Mouse (Mus musculus) limb, embryonic 12.5 days (tissue): ENCODE data around the gene Olfr324. TPM values are rescaled to one million over a fixed set of nuclear protein-coding genes. Genes with fewer than 3 reads are reported as not detected.

Source experiments
- ATAC-seq: fragments of 200-750 bp; cut with Nextera tagmentation; 2 replicates; pipeline ENCODE4 v1.8.0; 2017; ENCODE audit warnings: low read depth, moderate TSS enrichment; ENCODE audit not compliant: insufficient number of reproducible peaks, insufficient read depth, low FRiP score, low TSS enrichment
- H3K27ac ChIP-seq: fragments of 300-500 bp; sonication (generic); 2 replicates; pipeline ENCODE4 v1.5.1; 2016; ENCODE audit warnings: mild to moderate bottlenecking, moderate library complexity
- H3K27me3 ChIP-seq: fragments of 300-500 bp; sonication (generic); 2 replicates; pipeline ENCODE4 v1.6.1; 2016; ENCODE audit warnings: mild to moderate bottlenecking, moderate library complexity
- H3K36me3 ChIP-seq: fragments of 300-500 bp; sonication (generic); 2 replicates; pipeline ENCODE4 v1.6.1; 2016; ENCODE audit warnings: mild to moderate bottlenecking, moderate library complexity
- H3K4me1 ChIP-seq: fragments of 300-500 bp; sonication (generic); replicated peaks from 2 replicates; pipeline ENCODE4 v1.6.1; 2016
- H3K4me2 ChIP-seq: fragments of 300-500 bp; sonication (generic); 2 replicates; pipeline ENCODE4 v1.6.1; 2016; ENCODE audit warnings: mild to moderate bottlenecking, moderate library complexity
- H3K4me3 ChIP-seq: fragments of 300-500 bp; sonication (generic); replicated peaks from 2 replicates; pipeline ENCODE4 v1.5.1; 2016; ENCODE audit warnings: mild to moderate bottlenecking
- H3K9ac ChIP-seq: fragments of 300-500 bp; sonication (generic); replicated peaks from 2 replicates; pipeline ENCODE4 v1.6.1; 2016; ENCODE audit warnings: mild to moderate bottlenecking, moderate library complexity
- H3K9me3 ChIP-seq: fragments of 300-500 bp; sonication (generic); 2 replicates; pipeline ENCODE4 v1.6.1; 2016; ENCODE audit warnings: mild to moderate bottlenecking, moderate library complexity
- WGBS: fragments of 180-500 bp; shearing (Covaris S2); methylation state at CpG from one replicate; pipeline ENCODE4 v1.1.7; 2016; 5-methylcytosine and 5-hydroxymethylcytosine counted together
- polyA plus RNA-seq: library from polyadenylated mRNA; unstranded; fragments of >200 nt; fragmentation: Nextera tagmentation; extraction: Ambion mirVana; gene quantifications from 2 replicates; pipeline ENCODE4 v1.2.1, GENCODE M21; 2016

Olfr324 gene
- polyA plus RNA-seq, 1 experiment from 2014 or later: not detected

DNA sequence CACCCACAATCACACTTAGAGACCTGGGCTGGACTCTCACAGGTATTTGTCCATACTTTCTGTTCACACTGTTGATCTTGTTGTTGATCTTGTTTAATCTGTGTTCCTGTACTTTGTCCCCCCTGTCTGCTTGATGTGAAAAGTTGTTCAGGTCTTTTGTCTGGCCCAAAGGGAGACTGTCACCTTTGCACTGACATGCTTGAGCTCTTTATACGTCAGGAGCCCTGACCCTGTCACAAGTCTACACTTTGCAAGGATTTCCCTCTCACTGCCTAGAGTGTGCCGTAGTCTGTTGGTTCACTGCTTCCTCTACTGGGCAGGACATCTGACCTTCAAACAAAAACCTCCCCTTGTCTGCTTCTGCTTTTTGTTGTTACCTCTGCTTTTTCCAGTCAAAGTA, 9.8 kb downstream of the Olfr324 start:
- no peaks in the 10 kb centered on the region for H3K36me3 ChIP-seq
- H3K4me2 ChIP-seq: no peak overlapping the region
- no peak overlapping the region for H3K4me3 ChIP-seq
- no peak overlapping the region for H3K9ac ChIP-seq
- H3K27ac ChIP-seq: no peak overlapping the region
- no peaks in the 10 kb centered on the region for H3K27me3 ChIP-seq
- no peaks in the 10 kb centered on the region for H3K4me1 ChIP-seq
- H3K9me3 ChIP-seq: no peaks in the 10 kb centered on the region
- 77% methylated on average over 2 of the region's 2 CpGs for WGBS
- ATAC-seq: no peak

- Histone ChIP-seq H3K9ac (no peak overlapping the region), H3K4me1 (no peaks in the 10 kb centered on the region), H3K9me3 (no peaks in the 10 kb centered on the region), H3K27me3 (no peaks in the 10 kb centered on the region), H3K27ac (no peak overlapping the region), H3K4me3 (no peak overlapping the region), H3K4me2 (no peak overlapping the region), H3K36me3 (no peaks in the 10 kb centered on the region)
- ATAC-seq: no peak
- 86% methylated on average over 3 of the region's 3 CpGs for WGBS
Observed at GRCm38 (mm10) chr11:58605228-58605627, 10.3 kb downstream of the Olfr324 start.

GRCm38 (mm10) chr11:58606177-58606919, 11.4 kb downstream of the Olfr324 start:
- no peak overlapping the region for H3K4me2 ChIP-seq
- H3K9me3 ChIP-seq: no peaks in the 10 kb centered on the region
- H3K27ac ChIP-seq: no peak overlapping the region
- no peaks in the 10 kb centered on the region for H3K36me3 ChIP-seq
- no peak for ATAC-seq
- H3K9ac ChIP-seq: no peak overlapping the region
- no peaks in the 10 kb centered on the region for H3K4me1 ChIP-seq
- no peak overlapping the region for H3K4me3 ChIP-seq
- WGBS: 90% methylated on average over 12 of the region's 12 CpGs
- no peaks in the 10 kb centered on the region for H3K27me3 ChIP-seq

- H3K9me3 ChIP-seq: no peaks in the 10 kb centered on the region
- H3K27me3 ChIP-seq: no peaks in the 10 kb centered on the region
- H3K9ac ChIP-seq: no peak overlapping the region
- no peak overlapping the region for H3K4me3 ChIP-seq
- no peaks in the 10 kb centered on the region for H3K4me1 ChIP-seq
- H3K4me2 ChIP-seq: no peak overlapping the region
- WGBS: 91% methylated on average over 6 of the region's 6 CpGs
- H3K27ac ChIP-seq: no peak overlapping the region
- no peaks in the 10 kb centered on the region for H3K36me3 ChIP-seq
- ATAC-seq: no peak
Observed at GRCm38 (mm10) chr11:58607030-58607429, 12.1 kb downstream of the Olfr324 start.

DNA sequence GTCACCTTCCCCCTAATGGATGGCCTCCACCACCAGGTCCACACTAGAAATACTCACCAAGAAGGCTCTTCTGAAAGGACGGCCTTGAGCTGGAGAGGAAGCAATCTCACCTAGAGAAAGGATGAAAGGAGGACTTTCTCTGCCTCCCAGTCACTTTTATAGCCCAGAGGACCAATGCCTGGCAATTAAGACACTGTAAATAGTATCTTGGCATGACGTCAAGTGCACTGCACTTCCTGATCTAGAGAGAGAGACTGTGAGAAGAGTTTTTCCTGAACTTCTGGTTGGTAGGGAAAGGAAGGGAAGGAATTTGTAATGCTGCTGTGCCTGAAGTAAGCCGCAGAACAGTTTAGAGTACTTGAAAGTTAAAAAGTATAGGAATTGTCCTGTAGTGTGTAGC, 18.4 kb downstream of the Olfr324 start:
- H3K27ac ChIP-seq: no peak overlapping the region
- no peak for ATAC-seq
- WGBS: 56% methylated on average over 3 of the region's 3 CpGs

GRCm38 (mm10) chr11:58614526-58614925, 19.6 kb downstream of the Olfr324 start:
- H3K4me1 ChIP-seq: no peaks in the 10 kb centered on the region
- H3K27me3 ChIP-seq: no peaks in the 10 kb centered on the region
- H3K36me3 ChIP-seq: no peaks in the 10 kb centered on the region
- H3K9ac ChIP-seq: no peak overlapping the region
- no peak for ATAC-seq
- H3K4me2 ChIP-seq: no peak overlapping the region
- H3K4me3 ChIP-seq: no peak overlapping the region
- no peaks in the 10 kb centered on the region for H3K9me3 ChIP-seq
- H3K27ac ChIP-seq: no peak overlapping the region

More for the DNA sequence above, 18.4 kb downstream of the Olfr324 start:
- Histone ChIP-seq H3K36me3 (no peaks in the 10 kb centered on the region), H3K27me3 (no peaks in the 10 kb centered on the region), H3K9ac (no peak overlapping the region), H3K4me2 (no peak overlapping the region), H3K9me3 (no peaks in the 10 kb centered on the region), H3K4me1 (no peaks in the 10 kb centered on the region), H3K4me3 (no peak overlapping the region)

- no peak within 1 kb of the TSS for H3K4me2 ChIP-seq
- no peak for ATAC-seq
- no peaks in the 10 kb centered on the region for H3K27me3 ChIP-seq
- no peak within 1 kb of the TSS for H3K4me3 ChIP-seq
- no peaks in the 10 kb centered on the region for H3K9me3 ChIP-seq
- H3K4me1 ChIP-seq: no peaks in the 10 kb centered on the region
- H3K27ac ChIP-seq: no peak within 1 kb of the TSS
- WGBS: 90% methylated on average over 4 of the region's 4 CpGs
- no peak within 1 kb of the TSS for H3K9ac ChIP-seq
- H3K36me3 ChIP-seq: no peaks in the 10 kb centered on the region
Observed at GRCm38 (mm10) chr11:58615975-58616374, 21.1 kb downstream of the Olfr324 start, which contains the start of gene 2210407C18Rik. Gene 2210407C18Rik, minus strand, starts transcription at chr11:58616075.

DNA sequence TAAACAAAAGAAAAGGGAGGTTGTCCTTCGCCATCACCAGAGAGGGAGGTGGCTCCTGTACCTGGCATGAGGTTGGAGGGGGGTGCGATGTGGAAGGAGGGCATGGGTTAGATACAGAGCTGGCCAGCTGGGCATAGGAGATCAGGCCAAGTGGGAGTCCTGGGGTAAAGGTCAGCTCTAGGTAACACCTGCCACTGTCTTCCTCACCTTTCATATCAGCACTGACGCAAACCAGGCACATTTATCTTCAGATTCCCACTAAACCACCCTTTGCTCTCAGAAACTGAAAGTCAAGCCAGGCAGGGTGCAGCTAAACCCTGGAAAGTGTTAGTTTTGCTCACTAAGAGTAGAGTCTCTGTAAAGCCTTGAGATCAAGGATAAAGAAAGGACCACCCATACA, 23.5 kb downstream of the Olfr324 start:
- H3K4me3 ChIP-seq: no peak overlapping the region
- no peak overlapping the region for H3K4me2 ChIP-seq
- H3K4me1 ChIP-seq: no peaks in the 10 kb centered on the region
- no peaks in the 10 kb centered on the region for H3K36me3 ChIP-seq
- 77% methylated on average over 3 of the region's 3 CpGs for whole genome bisulfite sequencing
- H3K27ac ChIP-seq: no peak overlapping the region
- H3K9ac ChIP-seq: no peak overlapping the region
- H3K9me3 ChIP-seq: no peaks in the 10 kb centered on the region
- no peak for ATAC-seq
- no peaks in the 10 kb centered on the region for H3K27me3 ChIP-seq

DNA sequence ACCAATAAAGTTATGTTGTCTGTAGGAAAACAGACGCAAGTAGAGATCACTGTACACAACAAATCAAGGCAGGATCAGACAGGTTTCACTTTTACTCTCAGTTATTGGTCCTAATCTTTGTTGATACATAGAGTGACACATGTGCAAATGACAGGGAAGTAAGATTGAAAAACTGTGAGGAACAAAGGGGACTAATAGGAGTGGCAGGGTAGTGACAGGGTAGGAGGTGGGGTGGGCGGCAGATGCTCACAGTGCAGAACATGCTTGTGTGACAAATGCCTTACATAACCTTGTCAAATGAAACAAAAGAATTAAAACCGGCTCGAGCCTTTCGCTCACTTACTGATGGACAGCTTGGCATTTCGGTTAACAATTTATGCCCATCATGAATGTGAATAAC, 23.9 kb downstream of the Olfr324 start:
- Histone ChIP-seq H3K4me3 (no peak overlapping the region), H3K4me2 (no peak overlapping the region), H3K4me1 (no peaks in the 10 kb centered on the region), H3K36me3 (no peaks in the 10 kb centered on the region), H3K27ac (no peak overlapping the region), H3K9ac (no peak overlapping the region), H3K9me3 (no peaks in the 10 kb centered on the region), H3K27me3 (no peaks in the 10 kb centered on the region; the same call in 1 of the 2 replicates)
- 84% methylated on average over 6 of the region's 6 CpGs for WGBS
- ATAC-seq: no peak

- 69% methylated on average over 4 of the region's 4 CpGs for WGBS
- Histone ChIP-seq H3K4me2 (no peak overlapping the region), H3K9ac (no peak overlapping the region), H3K27ac (no peak overlapping the region), H3K4me3 (no peak overlapping the region), H3K27me3 (no peaks in the 10 kb centered on the region; the same call in 1 of the 2 replicates), H3K9me3 (no peaks in the 10 kb centered on the region), H3K36me3 (no peaks in the 10 kb centered on the region), H3K4me1 (no peaks in the 10 kb centered on the region)
- ATAC-seq: no peak
Observed at GRCm38 (mm10) chr11:58626146-58626545, 31.2 kb downstream of the Olfr324 start.

DNA sequence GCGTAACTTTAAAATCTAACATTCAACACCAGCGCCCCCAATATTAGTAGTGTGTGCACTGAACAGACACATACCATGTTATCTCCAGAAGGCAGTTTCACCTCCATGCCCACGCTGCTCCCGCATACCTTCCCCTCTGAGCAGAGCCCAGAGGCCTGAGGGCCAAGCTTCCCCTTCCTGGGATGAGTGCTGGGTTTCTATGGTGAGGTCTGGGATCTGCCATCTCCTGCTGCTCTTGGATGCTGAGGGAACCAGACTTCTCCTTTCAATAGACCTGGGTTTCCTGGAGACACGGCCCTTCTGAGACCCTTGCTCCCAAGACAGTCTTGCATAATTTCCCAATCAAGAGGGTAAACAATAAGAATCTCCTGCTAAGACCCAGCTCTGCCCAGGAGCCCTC, 35.5 kb downstream of the Olfr324 start, which contains the start of gene Olfr323:
Gene Olfr323 (minus strand): TSS at position 101 of the 400 bp plus-strand sequence.
- Histone ChIP-seq H3K9ac (no peak within 1 kb of the TSS), H3K4me2 (no peak within 1 kb of the TSS), H3K27me3 (0 out of 2 replicates have a peak, but pooled peaks cover 3% of the 10 kb centered on the region), H3K4me1 (no peaks in the 10 kb centered on the region), H3K27ac (no peak within 1 kb of the TSS), H3K9me3 (no peaks in the 10 kb centered on the region), H3K4me3 (no peak within 1 kb of the TSS), H3K36me3 (no peaks in the 10 kb centered on the region)
- no peak for ATAC-seq
- WGBS: 75% methylated on average over 5 of the region's 5 CpGs

- WGBS: 65% methylated on average over 4 of the region's 4 CpGs
- H3K27me3 ChIP-seq: peaks cover 23% of the 10 kb centered on the region
- H3K9ac ChIP-seq: no peak overlapping the region
- H3K4me2 ChIP-seq: no peak overlapping the region
- no peak for ATAC-seq
- H3K4me3 ChIP-seq: no peak overlapping the region
- no peak overlapping the region for H3K27ac ChIP-seq
- no peaks in the 10 kb centered on the region for H3K36me3 ChIP-seq
- no peaks in the 10 kb centered on the region for H3K4me1 ChIP-seq
- H3K9me3 ChIP-seq: no peaks in the 10 kb centered on the region
Observed at GRCm38 (mm10) chr11:58634878-58635277, 40.0 kb downstream of the Olfr324 start.
